Mouse (Mus musculus) forelimb bud, embryonic 11.5 days (tissue): ENCODE data around the gene Stau1.
"Not testable (repeated sequence)": the region's sequence is repeated elsewhere in the genome, so short reads cannot be mapped to it uniquely, and the experiment has no call there.

Source experiments
- DNase-seq: peaks from one replicate; pipeline ENCODE4 v3.0.0-alpha.2; 2012; ENCODE audit warnings: low read depth, low spot score

Gene Stau1

DNA sequence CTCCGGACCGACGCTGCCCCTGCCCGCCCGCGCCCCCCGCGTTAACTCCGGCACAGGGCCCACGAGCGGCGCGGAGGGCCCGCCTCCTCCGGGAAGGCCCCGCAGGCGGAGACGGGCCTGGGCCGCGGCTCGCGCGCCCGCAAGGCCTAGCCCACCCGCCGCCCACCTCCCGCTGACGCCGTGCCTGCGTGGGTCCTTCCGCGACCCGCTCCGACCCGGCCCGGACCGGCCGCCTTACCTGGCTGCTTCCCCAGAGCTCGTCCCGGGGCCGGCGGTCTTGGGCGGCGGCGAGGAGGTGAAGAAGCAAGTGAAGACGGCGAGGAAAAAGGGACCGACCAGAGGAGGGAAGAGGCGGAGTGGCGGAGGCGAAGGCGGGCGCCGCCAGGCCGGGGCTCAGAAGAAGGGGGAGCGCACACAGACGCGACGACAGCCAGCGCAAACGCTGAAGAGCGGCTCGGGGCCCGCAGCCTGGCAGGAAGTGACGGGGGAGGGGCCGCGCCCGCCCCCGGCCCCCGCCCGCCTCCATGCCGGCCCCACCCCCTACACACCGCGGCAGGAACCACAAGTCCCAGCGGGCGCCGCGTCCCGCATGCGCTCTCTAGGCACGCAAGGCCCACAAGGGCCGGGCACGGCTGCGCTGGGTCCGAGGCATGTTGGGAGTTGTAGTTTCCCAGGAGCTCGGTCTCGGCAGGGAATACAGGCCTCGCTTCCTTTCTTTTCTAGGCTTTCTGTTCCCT lies at the start of gene Stau1:
Stau1 (minus strand) TSS at position 504 of the 737 bp plus-strand sequence.
- DNase-seq, result peak; percentile 96

- DNase-seq, result no peak
Measured at GRCm38 (mm10) chr2:167043400-167044121, 47.5 kb upstream of the Stau1 start.

- no peak for DNase-seq
Measured at GRCm38 (mm10) chr2:167039386-167039785, 43.3 kb upstream of the Stau1 start.

DNA sequence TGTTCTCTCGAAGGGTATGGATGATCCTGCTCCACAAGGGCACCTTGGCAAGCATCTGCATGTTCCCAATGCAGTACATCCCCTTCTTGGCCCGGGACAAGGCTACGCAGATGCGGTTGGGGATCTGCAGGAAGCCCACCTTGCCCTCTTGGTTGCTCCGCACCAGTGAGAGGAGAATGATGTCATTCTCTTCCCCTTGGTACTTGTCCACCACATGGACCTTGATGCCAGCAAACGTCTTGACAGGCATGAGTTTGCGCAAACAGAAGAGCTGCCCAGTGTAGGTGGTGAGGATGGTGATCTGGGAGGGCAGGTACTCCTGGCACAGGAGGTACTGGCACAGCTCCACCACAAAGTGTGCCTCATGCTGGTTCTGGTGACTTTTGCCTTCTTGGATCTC lies 42.6 kb upstream of the Stau1 start:
- DNase-seq, result no peak

GRCm38 (mm10) chr2:167038297-167038696 lies 42.2 kb upstream of the Stau1 start:
- DNase-seq, result no peak

DNA sequence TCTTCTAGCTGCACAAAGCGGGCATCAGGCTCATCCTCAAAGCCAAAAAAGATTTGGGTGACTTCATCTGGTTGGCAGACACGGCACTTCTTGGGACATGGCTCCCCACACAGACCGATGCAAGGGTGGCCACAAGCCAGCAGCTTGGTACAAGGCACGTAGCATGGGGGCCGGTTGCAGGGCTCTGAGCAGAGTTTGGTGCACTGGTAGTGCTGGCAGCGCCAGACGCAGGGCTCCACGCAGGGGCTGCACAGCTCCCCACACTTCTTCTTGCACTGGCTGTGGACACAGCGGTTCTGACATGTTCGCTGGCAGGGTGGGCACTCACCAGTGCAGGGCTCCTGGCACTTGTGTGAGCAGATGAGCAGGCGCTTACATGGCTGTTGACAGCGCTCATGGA lies 41.6 kb upstream of the Stau1 start:
- no peak for DNase-seq

DNA sequence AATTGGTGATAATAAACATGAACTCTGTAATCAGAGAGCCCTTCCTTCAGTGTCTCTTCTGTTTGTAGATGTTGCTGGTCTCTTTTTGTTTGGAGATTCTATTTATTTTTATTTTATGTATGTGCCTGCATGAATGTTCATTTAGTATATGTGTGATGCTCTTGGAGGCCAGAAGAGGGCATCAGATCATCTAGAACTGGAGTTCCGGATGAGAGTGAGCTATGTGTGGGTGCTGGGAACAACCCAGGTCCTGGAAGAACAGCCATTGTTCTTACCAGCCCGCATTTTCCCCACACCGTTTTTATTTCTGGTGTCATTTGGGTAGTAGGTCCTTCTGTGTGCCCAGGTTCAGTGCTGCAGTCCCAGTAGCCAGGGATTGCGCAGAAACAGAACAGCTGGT lies 34.4 kb upstream of the Stau1 start:
- no peak for DNase-seq

DNA sequence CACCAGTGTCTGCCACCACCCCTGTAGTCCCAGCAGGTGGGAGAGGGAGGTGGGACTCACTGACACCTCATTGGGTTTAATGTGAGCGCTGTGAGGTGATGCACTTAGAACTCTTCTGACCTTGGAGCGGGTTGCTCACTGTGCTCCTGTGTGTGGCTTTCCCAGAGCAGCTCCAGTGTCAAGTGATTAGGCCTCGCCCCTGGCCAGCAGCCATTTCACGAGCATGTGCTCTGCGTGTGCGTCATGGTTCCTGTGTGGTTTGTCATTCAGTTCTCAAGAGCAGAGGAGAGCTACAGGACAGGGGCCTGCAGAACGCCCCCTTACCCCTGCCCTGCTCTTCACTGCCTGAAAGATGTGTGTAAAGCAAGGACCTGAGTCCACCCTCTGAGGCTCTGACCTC lies 32.5 kb upstream of the Stau1 start:
- DNase-seq, result no peak

GRCm38 (mm10) chr2:167019396-167019795 lies 23.3 kb upstream of the Stau1 start:
- no peak for DNase-seq

- no peak for DNase-seq
Measured at GRCm38 (mm10) chr2:167015382-167015718, 19.3 kb upstream of the Stau1 start.

DNA sequence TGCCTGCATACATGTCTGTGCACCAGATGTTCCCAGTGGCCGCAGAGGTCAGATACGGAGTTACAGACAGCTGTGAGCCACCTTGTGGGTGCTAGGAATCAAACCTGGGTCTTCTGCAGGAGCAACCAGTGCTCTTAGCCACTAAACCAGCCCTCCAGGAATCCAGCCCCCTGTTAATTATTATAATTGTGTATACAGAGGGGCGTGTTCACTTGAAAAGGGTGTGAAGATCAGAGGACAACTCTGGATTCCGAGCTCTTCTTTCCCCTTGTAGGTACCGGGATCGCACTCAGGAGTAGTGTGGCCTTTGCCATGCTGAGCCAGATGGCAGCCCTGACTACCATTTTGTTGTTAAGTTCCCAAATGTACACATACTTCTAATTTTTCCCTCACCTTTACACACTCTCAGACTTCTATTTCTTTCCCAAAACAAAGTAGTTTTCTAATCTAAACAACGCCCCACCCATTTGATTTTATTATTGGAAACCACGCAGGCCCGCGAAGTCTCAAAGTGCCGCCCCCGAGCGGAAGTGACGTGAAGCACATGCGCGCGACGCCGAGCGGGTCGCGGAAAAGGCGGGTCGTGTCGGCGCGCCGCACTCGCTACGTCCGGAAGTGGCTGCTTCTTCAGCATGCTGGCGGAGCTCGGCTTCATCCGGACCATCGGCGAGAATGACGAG lies 18.7 kb upstream of the Stau1 start, which contains the start of gene Ddx27:
Ddx27 (plus strand) TSS at position 492 of the 680 bp plus-strand sequence.
- peak; percentile 91 for DNase-seq

- DNase-seq, result no peak
Measured at GRCm38 (mm10) chr2:167010546-167010945, 14.4 kb upstream of the Stau1 start.

DNA sequence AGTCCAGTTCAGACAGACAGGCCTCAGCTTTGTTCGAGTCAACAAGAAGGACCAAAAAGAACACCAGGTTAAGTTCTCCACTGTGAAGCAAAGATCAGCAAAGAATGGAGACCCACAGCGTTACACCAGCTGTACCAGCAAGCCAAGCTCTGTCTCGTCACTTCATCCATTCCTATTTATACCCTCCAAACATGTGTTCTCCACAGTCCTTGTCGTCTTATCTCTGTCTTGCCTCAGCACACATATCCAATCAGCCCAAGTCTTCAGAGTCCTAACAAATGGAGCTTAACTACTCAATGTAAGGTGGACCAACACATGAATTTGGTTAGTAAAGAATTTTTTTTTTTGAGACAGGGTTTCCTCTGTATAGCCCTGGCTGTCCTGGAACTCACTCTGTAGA lies 13.4 kb upstream of the Stau1 start:
- no peak for DNase-seq

GRCm38 (mm10) chr2:167007565-167007964 lies 11.5 kb upstream of the Stau1 start:
- not testable (repeated sequence) for DNase-seq

DNA sequence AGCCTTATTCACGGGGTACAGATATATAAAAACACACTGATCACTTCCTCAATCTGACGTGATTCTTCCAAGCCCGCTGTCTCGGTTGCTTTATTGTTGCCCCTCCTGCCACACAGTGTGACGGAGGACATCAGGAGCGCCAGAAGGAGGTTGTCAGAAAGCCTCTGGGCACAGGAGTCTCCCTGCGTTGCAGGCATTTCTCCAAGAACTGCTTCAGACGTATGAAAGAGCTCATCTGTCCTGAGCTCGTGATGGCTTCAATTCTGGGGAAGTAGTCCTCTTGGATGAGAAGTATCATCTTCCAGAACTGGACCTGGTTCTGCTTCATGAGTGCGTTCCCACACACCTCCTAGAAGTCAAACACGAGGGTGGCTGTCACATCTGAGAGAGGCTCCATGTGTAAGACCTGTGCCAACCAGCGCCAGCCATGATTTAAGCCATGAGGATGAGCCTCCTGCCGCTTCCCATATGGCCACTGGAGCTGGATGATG lies 10.9 kb upstream of the Stau1 start:
- no peak for DNase-seq

GRCm38 (mm10) chr2:167006355-167006754 lies 10.3 kb upstream of the Stau1 start:
- no peak for DNase-seq

GRCm38 (mm10) chr2:167004099-167004854 lies 8.2 kb upstream of the Stau1 start:
- DNase-seq, result peak; percentile 81

DNA sequence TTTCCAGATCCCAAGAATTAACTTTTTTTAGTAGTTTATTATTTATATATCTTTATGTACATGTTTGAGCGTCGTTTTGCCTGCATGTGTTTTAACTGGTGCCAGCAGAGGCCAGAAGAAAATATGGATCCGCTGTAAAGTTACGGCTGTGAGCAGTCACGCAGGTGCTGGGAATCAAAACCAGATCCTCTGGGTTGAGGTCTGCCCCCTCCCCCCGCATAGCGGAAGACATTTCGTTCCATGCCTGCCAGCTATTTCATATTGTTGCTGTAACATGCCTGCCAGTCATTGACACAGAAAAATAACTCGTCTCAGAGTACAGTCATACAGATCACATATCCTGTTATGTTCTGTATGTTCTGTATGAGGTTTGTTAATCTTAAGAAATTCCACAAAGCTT lies 5.4 kb upstream of the Stau1 start:
- DNase-seq, result peak; percentile 23

- no peak for DNase-seq
Measured at GRCm38 (mm10) chr2:166996533-166996894, 415 bp upstream of the Stau1 start.

DNA sequence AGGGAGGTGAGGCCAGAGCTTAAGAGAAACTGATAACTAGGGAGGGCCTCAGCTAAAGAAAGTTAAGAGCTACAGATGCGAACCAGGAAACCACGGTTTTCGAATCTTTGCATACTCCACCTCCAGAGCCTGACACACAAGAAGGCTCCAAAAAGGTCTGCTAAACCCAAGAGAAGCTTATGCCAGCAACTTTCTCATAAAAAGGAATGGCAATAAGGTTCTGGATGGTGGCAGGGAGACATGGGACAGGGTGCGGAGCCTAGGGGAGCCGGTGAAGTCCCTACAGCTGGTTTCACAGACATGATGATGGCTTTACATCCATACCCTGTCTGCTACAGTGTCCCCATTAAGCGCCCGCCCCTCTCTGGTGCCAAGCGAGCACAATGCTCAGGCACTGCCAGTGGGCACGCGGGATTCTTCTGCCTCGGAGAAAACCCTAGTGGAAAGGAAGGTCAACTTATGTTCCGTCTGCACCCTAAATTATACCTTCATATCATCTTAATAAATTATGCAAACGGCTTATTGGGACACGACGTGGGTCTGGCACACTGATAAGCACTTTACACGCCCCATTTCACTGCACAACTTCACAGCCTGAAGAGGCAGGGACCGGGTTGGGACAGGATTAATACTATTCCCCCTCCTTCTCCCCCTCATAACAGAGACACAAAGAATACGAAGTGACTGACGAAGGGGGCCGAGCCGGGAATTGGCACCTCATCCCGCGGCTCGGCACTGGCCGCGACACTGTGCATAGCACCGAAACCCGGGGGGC lies 891 bp downstream of the Stau1 start:
- no peak for DNase-seq

DNA sequence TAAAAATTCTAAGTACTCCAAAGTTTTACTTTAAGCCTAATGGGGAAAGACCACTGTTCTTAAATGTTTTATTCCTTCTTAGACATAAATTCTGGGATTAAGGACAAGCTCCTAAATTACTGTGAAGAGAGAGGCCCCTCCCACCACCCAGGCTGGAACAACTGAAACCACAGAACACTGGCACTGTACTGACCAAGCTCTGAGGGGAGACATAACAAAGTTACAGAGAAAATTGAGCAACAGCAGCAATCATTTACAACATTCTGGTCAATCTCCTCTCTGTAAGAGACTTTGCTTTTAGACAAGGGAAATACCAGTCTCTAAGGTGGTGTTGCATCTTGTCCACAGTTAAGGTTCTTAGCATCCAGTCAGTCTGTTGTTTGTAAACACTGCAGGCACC lies 4.2 kb downstream of the Stau1 start:
- DNase-seq, result no peak
